Mouse (Mus musculus) common myeloid progenitor, adult 5-6 weeks (primary cell): ENCODE measurements at regions not wholly inside any gene's neighbourhood (a gene's known extent, or its start where the extent isn't known, plus 50 kb on each side); places are given as distances from the start of the nearest gene placed in this dataset.
A peak's percentile ranks its signal among the peaks of the same experiment; 100 is the strongest.

ENCODE experiments used
- ATAC-seq: replicated peaks from 2 replicates; pipeline ENCODE4 v1.8.0; 2016; ENCODE audit warnings: low read depth, mild to moderate bottlenecking, moderate TSS enrichment, inconsistent platforms; ENCODE audit not compliant: poor library complexity, severe bottlenecking

DNA sequence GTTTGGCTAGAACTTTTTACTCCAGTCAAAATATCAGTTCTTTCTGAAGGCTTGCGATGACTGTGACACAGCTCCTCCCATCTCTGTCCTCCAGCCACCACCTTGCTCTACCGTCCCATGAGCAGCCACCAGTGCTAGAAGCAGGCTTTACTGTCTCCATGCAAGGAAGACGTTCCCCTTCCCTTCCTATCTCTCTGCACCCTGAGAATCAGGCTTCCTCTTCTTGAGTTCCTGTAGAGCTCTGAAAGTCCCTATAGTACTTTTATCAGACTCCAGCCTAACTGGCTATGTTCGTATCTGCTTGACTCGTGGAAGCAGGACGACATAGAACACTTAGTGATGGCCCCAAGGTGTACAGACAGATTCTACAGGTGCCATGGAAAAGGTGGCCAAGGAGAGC lies 173.2 kb downstream of the Irs2 start:
- ATAC-seq: peak; percentile 42

- peak; percentile 15; the same call in 1 of the 2 replicates for ATAC-seq
Observed at GRCm38 (mm10) chr8:10831864-10832263, 176.4 kb downstream of the Irs2 start.

GRCm38 (mm10) chr8:10831277-10831676 lies 177.0 kb downstream of the Irs2 start:
- ATAC-seq: no peak

DNA sequence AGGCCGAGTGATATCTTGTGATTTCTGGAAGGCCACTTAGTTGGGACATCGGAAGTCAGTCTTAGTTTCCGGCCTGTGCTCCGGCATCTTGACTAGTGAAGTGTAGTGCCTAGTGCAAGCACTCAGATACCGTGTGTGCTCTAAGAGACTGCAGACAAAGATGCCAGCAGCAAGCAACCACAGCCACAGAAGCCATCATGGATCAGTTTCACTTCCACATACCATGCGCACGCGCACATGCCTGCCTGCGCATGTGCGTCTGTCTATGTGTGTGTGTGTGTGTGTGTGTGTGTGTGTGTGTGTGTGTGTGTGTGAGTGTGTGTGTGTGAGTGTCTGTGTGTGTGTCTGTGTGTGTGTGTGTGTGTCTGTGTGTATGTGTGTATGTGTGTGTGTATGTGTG lies 177.4 kb downstream of the Irs2 start:
- ATAC-seq: peak; percentile 67

GRCm38 (mm10) chr8:10828580-10828979 lies 179.7 kb downstream of the Irs2 start:
- no peak for ATAC-seq

GRCm38 (mm10) chr8:10827560-10827959 lies 180.7 kb downstream of the Irs2 start:
- ATAC-seq: peak; percentile 74

GRCm38 (mm10) chr8:10825981-10826380 lies 182.3 kb downstream of the Irs2 start:
- ATAC-seq: no peak

- ATAC-seq: no peak
Observed at GRCm38 (mm10) chr8:10825192-10825926, 182.9 kb downstream of the Irs2 start.

GRCm38 (mm10) chr8:10821901-10822300 lies 186.4 kb downstream of the Irs2 start:
- ATAC-seq: no peak

DNA sequence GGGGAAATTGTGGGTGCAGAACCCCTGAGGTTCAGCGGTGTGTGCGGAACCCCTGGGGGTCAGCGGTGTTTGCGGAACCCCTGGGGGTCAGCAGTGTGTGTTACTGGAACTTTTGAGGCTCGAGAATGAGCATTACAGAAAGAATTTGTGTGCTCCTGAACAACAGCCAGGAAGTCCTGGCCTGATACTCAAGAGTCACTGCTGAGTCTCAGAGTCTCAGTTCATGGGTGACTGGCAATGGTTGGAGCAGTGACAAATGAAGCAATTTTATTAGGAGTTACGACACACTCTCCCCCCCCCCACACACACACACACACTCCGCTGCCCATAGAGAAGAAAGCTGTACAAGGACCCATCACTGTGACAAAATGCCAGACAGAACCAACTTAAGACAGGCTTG lies 193.8 kb downstream of the Irs2 start:
- no peak for ATAC-seq

- no peak for ATAC-seq
Observed at GRCm38 (mm10) chr8:10812060-10812670, 196.1 kb downstream of the Irs2 start.

DNA sequence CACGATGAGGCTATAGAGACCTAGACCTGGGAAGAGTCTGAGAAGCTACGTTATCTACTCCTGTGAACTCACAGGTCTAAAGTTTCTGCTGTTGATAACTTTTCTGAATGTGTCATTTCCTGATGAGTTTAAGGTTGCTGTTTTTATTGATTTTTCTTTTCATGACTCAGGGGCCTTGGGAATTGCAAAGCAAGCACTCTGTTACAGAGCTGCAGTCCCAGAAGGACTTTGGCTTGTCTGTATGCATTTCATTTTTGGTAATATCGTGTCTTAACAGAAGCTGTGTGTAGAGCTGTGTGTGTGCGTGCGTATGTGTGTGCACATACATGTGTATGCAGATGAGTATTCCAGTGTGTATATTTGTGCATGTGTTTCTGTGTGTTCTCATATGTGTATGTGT lies 201.2 kb downstream of the Irs2 start:
- no peak for ATAC-seq

DNA sequence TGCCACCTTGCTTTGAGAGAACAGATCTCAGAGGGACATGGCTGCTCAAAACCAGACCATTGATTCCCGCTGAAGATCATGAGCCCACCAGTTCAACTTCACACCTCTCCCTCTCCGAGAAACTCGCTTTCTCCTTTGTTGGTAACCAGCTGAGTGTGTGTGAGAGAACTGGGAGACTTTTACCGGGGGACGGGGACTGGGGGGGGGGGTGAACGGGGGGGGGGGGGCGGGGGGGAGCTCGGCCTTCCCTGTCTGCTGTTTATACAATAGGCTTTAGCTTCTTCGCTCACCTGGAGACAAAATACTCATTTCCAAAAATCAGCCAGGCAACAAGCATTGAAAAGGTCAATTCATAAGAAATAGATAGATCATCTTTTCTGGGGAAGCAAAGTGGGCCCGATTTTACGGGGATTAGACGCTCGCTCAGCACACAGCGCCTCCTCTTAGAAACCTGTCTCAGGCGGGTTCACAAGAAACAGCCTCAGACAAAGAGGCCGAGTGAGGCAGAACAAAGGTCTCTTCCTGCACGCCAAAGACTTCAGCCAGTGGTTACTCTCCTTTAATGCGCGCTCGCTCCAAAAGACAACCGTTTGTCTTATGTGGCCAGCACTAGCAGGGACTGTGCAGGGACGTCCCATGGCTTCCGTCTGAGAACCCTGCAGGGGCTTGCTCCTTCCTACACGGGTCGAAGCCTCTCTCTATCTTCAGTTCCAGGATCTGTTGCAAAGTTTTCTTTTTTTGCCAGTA lies 202.7 kb downstream of the Irs2 start:
- 0 out of 2 replicates have a peak, but pooled peaks have one; percentile 18 for ATAC-seq

GRCm38 (mm10) chr8:10804974-10805373 lies 203.3 kb downstream of the Irs2 start:
- ATAC-seq: no peak

DNA sequence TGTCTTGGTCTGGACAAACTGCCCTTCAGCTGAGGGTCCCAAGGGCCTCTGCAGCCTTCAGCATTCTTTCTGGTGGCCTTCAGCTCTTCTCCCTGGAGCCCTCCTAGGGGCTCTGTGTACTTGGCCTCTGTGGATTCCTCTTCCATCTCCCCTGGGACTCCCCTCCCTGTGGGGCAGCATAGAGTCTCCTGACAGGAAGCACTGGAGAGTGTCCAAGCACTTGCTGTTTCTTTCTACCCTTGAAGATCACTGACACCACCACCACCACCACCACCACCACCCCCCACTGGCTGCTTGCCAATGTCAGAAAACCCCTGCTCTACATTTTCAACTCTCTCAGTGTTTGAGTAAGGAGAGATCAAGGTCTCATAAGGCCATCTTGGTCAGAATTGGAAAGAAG lies 206.3 kb downstream of the Irs2 start:
- ATAC-seq: no peak

DNA sequence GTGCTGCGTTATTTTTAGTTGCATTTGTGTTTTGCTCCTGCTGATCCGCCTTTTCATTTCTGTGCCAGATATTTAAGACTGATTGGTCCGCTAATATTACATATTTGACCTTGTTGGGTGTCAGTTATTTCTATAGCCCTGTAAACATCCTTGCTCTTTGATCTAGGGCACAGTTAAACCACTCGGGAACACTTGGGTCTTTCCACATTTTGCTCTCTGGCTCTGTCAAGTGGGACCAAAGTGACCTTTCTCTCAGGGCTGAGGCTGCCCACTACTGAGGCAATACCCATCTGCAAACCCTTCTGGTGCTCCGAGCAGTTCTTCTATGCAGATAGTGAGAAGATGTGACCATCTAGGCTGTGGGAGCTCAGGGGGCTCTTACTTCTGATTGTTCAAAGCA lies 206.7 kb downstream of the Irs2 start:
- no peak for ATAC-seq

- no peak for ATAC-seq
Observed at GRCm38 (mm10) chr8:10798444-10798843, 209.8 kb downstream of the Irs2 start.

- peak; percentile 60; the same call in 1 of the 2 replicates for ATAC-seq
Observed at GRCm38 (mm10) chr8:10794367-10795189, 213.7 kb downstream of the Irs2 start.

DNA sequence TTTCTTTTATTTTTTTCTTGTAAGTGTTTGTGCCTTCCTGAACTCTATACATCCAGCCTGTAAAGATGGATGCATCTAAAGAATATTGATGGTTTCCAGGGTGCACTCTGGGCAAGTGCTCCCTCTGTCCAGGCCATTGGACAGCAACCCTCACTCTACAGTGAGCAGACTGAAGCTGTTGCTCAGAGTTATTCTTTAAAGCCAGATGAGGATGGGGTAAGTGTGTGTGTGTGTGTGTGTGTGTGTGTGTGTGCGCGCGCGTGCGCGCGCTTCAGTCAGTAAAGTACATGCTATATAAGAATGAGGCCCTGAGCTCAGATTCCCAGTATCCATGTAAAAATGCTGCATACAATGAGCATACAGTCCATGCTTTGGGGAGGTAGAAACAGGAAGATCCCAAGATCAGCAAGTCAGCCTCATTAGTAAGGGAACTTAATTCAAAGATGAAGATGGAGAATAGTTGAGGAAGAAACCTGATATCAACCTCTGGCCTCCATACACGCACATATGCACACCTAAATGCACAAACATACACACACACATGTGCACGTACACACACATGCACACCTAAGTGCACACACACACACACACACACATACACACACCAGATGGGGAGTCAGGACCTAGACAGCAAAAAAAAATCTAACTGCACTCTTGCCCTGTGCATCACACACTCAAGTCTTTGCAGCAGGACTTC lies 214.4 kb downstream of the Irs2 start:
- ATAC-seq: no peak
